ENCODE assay signal across 28 mouse cellular contexts in genomic region chr19:32194863-32195262, GRCm38 (mm10).
DNase-seq lines count a peak whose midpoint lies in the region; ATAC-seq and TF ChIP-seq lines count a peak whose summit lies in the region.
"Had no signal": no experiment of that assay in that cellular context is flagged by ENCODE, and none has a peak within 500 bp of the region (broad histone marks: within the 10 kb centered on the region; RNA-seq: fewer than 3 reads in every experiment).

No protein-coding gene starts in this region.

- H3K4me1 ChIP-seq in heart, adult 2 months (ENCODE audit: control insufficient read depth, insufficient read depth, low read length): peaks cover 25% of the 10 kb centered on the region
- H3K4me1 ChIP-seq in ES-E14 (ENCODE audit: control insufficient read depth in 2 of 2, insufficient read depth in 2 of 2, low read length in 2 of 2, poor library complexity in 1 of 2): peaks cover 18 to 20% of the 10 kb centered on the region in 2 experiments
- H3K4me1 ChIP-seq in cortical plate, adult 2 months (ENCODE audit: control insufficient read depth, insufficient read depth, low read length): peaks cover 5% of the 10 kb centered on the region
- H3K4me1 ChIP-seq: forebrain, embryonic 13.5 days; hindbrain, embryonic 10.5 days; hindbrain, embryonic 15.5 days; intestine, embryonic 15.5 days; limb, embryonic 12.5 days had no signal

- DNase-seq in heart, adult 2 months: no peak
- DNase-seq in heart, postnatal 10 days: no peak
- no peak for DNase-seq in layer of hippocampus, adult 2 months (ENCODE audit: low spot score in 2 of 2)
- no peak for DNase-seq in layer of hippocampus, adult 9-10 months (ENCODE audit: low spot score)
- peak; percentile 60 for DNase-seq in ES-E14 (ENCODE audit: low read depth, low spot score)
- DNase-seq in cerebellum, postnatal 25 days: no peak
- DNase-seq: adrenal gland, postnatal 14 days; cerebellum, adult 11-12 months; cerebellum, postnatal 10 days; right cerebral cortex, postnatal 4 days; thymus, adult 18-20 months; thymus, postnatal 25 days had no signal

- no peaks in the 10 kb centered on the region for H3K27me3 ChIP-seq in heart, adult 2 months (ENCODE audit: control insufficient read depth, insufficient read depth, low read length)
- H3K27me3 ChIP-seq: forebrain, embryonic 13.5 days; heart, embryonic 15.5 days; hindbrain, embryonic 15.5 days; intestine, embryonic 15.5 days; limb, embryonic 12.5 days; liver, embryonic 15.5 days; lung, embryonic 15.5 days; midbrain, embryonic 13.5 days; neural tube, embryonic 13.5 days had no signal

- no peak for TF ChIP-seq POLR2A in heart, adult 2 months (IDR thresholded peaks at IDR 0.05; ENCODE audit: insufficient read depth, low read depth, low read length)
- TF ChIP-seq POLR2A in cortical plate, adult 2 months (IDR thresholded peaks at IDR 0.05; ENCODE audit: extremely low read depth, insufficient read depth, low read length): no peak

- peak overlapping the region; percentile 71 for H3K27ac ChIP-seq in heart, adult 2 months
- peak overlapping the region; percentile 25; the same call in 1 of the 2 replicates for H3K27ac ChIP-seq in layer of hippocampus, adult 2 months
- no peak overlapping the region; the same call in 1 of the 2 replicates for H3K27ac ChIP-seq in ES-E14 (ENCODE audit: insufficient read depth, low read depth, low read length, poor library complexity, severe bottlenecking)
- peak overlapping the region; percentile 56; the same call in 1 of the 2 replicates for H3K27ac ChIP-seq in cortical plate, adult 2 months (ENCODE audit: insufficient read depth, low read length)
- H3K27ac ChIP-seq: forebrain, embryonic 13.5 days; heart, embryonic 15.5 days; hindbrain, embryonic 10.5 days; hindbrain, embryonic 15.5 days; intestine, embryonic 15.5 days; kidney, postnatal 0 days; left cerebral cortex, adult 2 months; limb, embryonic 12.5 days; liver, embryonic 15.5 days; lung, embryonic 15.5 days; macrophage; midbrain, embryonic 13.5 days; neural tube, embryonic 13.5 days; stomach, postnatal 0 days had no signal

- peaks cover 55% of the 10 kb centered on the region for H3K36me3 ChIP-seq in heart, adult 2 months (ENCODE audit: control insufficient read depth, insufficient read depth, low read length)
- peaks cover 3% of the 10 kb centered on the region; the same call in 1 of the 2 replicates for H3K36me3 ChIP-seq in ES-E14 (ENCODE audit: control insufficient read depth, insufficient read depth, low read length, poor library complexity, severe bottlenecking)
- H3K36me3 ChIP-seq: hindbrain, embryonic 10.5 days; hindbrain, embryonic 15.5 days; intestine, embryonic 15.5 days; limb, embryonic 12.5 days; lung, embryonic 15.5 days; midbrain, embryonic 13.5 days; neural tube, embryonic 13.5 days had no signal

- TF ChIP-seq CTCF in heart, adult 2 months (IDR thresholded peaks at IDR 0.05): no peak
- no peak for TF ChIP-seq CTCF in layer of hippocampus, adult 2 months (conservative IDR thresholded peaks at IDR 0.05)
- no peak for TF ChIP-seq CTCF in cortical plate, adult 2 months (IDR thresholded peaks at IDR 0.05; ENCODE audit: extremely low read depth, insufficient read depth, low read length)

- no peak overlapping the region for H3K9ac ChIP-seq in heart, adult 2 months (ENCODE audit: low read depth, low read length)
- H3K9ac ChIP-seq in ES-E14 (ENCODE audit: insufficient read depth, low read depth, low read length, poor library complexity, severe bottlenecking): no peak overlapping the region
- H3K9ac ChIP-seq: forebrain, embryonic 13.5 days; heart, embryonic 15.5 days; hindbrain, embryonic 15.5 days; intestine, embryonic 15.5 days; limb, embryonic 12.5 days; liver, embryonic 15.5 days; lung, embryonic 15.5 days; midbrain, embryonic 13.5 days; neural tube, embryonic 13.5 days had no signal

- ATAC-seq in inflammation-experienced regulatory T-cells, adult 6 months: no peak
- ATAC-seq: forebrain, embryonic 13.5 days; intestine, embryonic 15.5 days; midbrain, embryonic 13.5 days had no signal

- in situ Hi-C loops in ES-E14 (cut with MboI; ENCODE audit: low sequenced_read_pairs in 2 of 2, unreplicated experiment in 2 of 2): no loop called here

- H3K9me3 ChIP-seq in ES-E14 (ENCODE audit: control insufficient read depth, insufficient read depth, low read depth, low read length): no peaks in the 10 kb centered on the region
- H3K9me3 ChIP-seq: forebrain, embryonic 13.5 days; heart, embryonic 15.5 days; hindbrain, embryonic 10.5 days; hindbrain, embryonic 15.5 days; intestine, embryonic 15.5 days; limb, embryonic 12.5 days; liver, embryonic 15.5 days; lung, embryonic 15.5 days; midbrain, embryonic 13.5 days; neural tube, embryonic 13.5 days had no signal

- intact Hi-C loops in heart, adult 2 months (cut with DNase I): no loop called here
- intact Hi-C loops in heart, postnatal 10 days (cut with DNase I): no loop called here

- WGBS in heart, adult 2 months: 12% methylated on average over 1 of the region's 1 CpGs

- no peak for TF ChIP-seq EP300 in heart, adult 2 months (IDR thresholded peaks at IDR 0.05; ENCODE audit: insufficient read depth, low read depth, low read length)

- H3K79me2 ChIP-seq in heart, adult 2 months (replicated peaks; ENCODE audit: control insufficient read depth, insufficient read depth, low read length): peaks cover 9% of the 10 kb centered on the region

- H3K4me3 ChIP-seq in heart, adult 2 months: no peak overlapping the region
- no peak overlapping the region; the same call in 1 of the 2 replicates for H3K4me3 ChIP-seq in layer of hippocampus, adult 2 months
- H3K4me3 ChIP-seq in ES-E14 (ENCODE audit: insufficient read depth in 1 of 2, low read depth in 1 of 2, low read length in 2 of 2, poor library complexity in 1 of 2, severe bottlenecking in 1 of 2): no peak overlapping the region
- no peak overlapping the region for H3K4me3 ChIP-seq in cortical plate, adult 2 months (ENCODE audit: insufficient read depth, low read length)
- H3K4me3 ChIP-seq: forebrain, embryonic 13.5 days; heart, embryonic 15.5 days; hindbrain, embryonic 10.5 days; hindbrain, embryonic 15.5 days; intestine, embryonic 15.5 days; left cerebral cortex, adult 2 months; limb, embryonic 12.5 days; liver, embryonic 15.5 days; lung, embryonic 15.5 days; midbrain, embryonic 13.5 days; neural tube, embryonic 13.5 days had no signal

TF ChIP-seq in ES-E14, 5 proteins besides CTCF, POLR2A, EP300 and RAD21:
- TF ChIP-seq ZNF384 (IDR thresholded peaks at IDR 0.05; ENCODE audit: low read depth, low read length): no peak
- TF ChIP-seq HCFC1 (IDR thresholded peaks at IDR 0.05; ENCODE audit: borderline replicate concordance, insufficient read depth, low read length): peak; percentile 40; the same call in 1 of the 2 replicates
- TF ChIP-seq ZC3H11A (IDR thresholded peaks at IDR 0.05; ENCODE audit: borderline replicate concordance, low read depth, low read length): peak; percentile 10; the same call in 1 of the 2 replicates
- TF ChIP-seq CHD2 (IDR thresholded peaks at IDR 0.05; ENCODE audit: low read depth, low read length): peak; percentile 53; the same call in 1 of the 2 replicates
